Mouse (Mus musculus): ENCODE results near the gene Tmem86a.

DNA sequence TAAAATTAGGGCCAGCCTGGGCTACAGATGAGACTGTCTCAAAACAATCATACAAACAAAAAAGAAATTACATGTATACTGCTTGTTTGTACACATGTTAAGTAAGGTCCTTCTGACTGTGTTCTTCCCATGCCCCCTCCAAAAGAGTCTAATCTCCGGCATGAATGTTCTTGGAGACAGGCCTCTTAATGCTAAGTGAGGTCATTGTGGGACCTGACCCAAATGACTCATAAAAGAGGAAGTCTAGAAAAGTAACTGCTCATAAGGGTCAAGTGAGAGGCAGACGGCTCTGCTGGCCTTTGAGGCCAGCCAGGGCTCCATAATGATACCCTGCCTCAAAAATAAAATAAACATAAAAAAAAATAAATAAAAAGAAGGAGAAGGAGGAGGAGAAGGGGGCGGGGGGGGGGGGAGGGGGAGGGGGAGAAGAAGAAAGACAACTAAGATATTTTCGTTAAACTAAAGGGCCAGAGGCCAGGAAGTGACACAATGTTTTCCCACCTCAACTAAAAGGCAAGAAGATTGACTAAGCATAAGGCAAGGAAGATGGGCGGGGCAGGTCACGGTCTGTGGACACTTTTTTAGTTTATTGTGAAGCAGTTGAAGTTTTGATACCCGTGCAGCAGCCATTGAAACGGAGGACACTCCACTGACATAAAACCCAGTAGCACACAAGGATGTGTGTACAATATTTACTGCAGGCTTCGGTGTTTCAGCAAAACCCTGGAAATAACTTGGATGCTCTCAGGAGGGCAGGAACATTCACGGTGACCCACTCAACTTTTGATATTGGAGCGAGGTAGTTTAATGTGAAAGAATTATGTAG is 35.6 kb upstream of the Tmem86a start:
- no peak for TF ChIP-seq GATA1 (IDR thresholded peaks at IDR 0.05; ENCODE audit: borderline replicate concordance, low read length)
- no peak for TF ChIP-seq FLI1 (IDR thresholded peaks at IDR 0.05; ENCODE audit: low read length)
